Mouse (Mus musculus) R1 (cell line): ENCODE results near the gene Dhdh.
"Not testable (repeated sequence)": the region's sequence is repeated elsewhere in the genome, so short reads cannot be mapped to it uniquely, and the experiment has no call there.

Experiments used
- DNase-seq: peaks from one replicate; pipeline ENCODE4 v3.0.0-alpha.2; 2018; ENCODE audit warnings: low read depth, low spot score

Dhdh gene

DNA sequence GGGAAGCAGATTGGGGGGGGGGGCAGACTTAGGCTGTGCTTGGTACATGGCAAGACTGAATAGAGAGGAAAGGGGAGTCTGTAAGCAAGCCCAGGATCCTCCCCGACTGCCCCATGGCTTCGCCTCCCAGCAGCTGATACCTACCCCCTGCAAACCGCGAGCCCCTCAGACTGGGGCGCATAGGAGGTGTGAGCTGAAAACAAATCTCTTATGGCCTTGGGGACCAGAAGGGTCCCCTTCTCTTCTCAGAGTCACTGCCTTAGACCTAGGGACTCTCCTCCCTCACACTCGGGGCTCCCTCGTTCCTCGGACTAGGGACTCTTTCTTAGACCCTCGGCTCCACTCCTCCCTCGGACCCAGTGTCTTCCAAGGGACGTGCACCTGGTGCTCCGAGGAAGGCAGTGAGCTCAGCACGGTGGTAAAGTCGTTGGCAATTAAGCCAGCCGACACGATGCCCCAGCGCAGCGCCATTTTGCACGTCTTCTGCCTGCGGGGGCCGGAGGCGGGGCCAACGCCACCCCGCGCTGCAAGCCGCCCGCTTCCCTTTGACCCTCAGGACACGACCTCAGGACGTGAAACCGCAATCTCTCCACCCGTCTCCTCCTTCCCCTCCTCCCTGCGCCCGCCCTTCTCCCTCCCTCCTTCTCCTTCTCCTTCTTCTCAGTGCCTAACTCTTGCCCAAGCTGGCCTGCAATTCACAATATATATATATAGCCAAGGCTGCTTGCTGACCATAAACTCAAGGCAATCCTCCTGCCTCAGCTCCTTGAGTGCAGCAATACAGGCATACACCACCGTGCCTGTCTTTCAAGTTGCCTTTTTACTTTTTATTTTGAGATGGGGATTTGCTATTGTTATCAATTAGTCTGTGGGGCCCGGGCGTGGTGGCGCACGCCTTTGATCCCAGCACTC, at the start of gene Dhdh:
Gene Dhdh (minus strand): TSS at position 513 of the 912 bp plus-strand sequence.
- peak; percentile 76 for DNase-seq

DNA sequence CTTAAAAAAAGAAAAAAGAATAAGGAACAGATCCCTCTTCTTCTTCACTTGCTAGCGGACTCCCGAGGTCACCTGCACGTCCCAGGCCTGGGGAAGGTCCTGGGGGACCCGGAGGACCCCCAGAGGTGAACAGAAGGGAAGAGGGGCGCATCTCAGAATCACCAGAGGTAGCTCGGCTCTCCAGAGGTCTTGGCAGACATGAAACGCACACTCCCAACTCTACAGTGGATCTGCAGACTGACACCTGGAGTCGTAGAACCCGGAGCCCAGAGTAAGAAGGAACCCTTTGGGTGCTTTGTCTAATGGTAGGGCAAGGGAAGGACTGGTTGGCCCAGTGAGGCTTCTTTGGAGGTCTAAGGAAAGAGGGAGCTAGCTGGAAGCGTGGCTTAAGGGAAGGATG, 49.0 kb upstream of the Dhdh start:
- DNase-seq: no peak

DNA sequence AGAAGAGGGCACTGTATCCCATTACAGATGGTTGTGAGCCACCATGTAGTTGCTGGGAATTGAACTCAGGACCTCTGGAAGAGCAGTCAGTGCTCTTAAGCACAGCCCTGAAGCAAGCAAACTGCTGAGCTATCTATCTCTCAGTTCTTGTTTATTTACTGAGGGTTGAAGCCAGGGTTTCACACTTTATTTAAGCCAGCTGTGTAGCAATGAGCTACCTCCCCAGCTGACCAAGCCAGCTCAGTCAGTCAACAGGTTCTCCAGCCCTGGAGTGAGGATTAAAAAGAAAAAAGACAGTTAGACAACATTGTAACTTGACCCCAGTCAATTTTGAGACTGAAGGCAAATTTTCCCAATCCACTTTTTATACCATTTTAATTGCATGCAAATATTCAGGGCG, 47.1 kb upstream of the Dhdh start:
- no peak for DNase-seq

DNA sequence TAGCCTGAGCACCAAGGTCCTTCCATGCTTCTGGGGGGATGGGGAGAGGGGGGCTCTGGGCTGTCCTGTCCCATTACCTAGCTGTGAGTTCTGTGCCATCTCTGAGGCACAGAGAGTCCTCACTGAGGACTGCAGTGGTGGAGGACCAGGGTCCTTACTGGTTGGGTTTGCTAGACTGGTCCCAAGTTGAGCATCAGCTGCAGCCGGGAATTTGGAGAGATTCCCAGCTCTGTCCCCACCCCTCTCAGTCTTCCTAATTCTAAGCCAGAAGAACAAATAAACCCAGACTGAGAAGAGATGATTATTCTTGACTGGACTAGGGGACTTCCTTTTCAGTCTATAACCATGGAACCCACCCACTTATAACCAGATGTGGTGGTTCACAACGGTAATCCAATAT, 42.0 kb upstream of the Dhdh start:
- DNase-seq: no peak

DNA sequence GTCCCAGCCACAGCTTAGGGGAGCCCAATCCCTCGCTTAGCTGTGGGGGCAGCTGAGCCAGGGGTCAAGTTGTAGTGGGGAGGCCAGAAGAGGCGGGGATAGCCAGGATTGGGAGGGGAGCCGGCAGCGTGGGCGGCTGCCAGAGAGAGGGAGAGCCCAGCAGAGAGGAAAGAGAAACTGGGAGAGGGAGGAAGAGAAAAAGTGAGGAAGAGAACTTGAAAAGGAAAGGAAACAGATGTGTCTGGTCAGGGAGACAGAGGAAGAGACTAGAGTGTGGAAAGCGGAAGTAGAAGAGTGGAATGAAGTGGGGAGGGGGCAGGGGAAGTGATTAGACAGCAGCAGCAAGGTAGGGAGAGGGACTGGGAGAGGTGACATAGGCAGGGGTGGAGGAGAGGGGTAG, 40.9 kb upstream of the Dhdh start:
- no peak for DNase-seq

DNA sequence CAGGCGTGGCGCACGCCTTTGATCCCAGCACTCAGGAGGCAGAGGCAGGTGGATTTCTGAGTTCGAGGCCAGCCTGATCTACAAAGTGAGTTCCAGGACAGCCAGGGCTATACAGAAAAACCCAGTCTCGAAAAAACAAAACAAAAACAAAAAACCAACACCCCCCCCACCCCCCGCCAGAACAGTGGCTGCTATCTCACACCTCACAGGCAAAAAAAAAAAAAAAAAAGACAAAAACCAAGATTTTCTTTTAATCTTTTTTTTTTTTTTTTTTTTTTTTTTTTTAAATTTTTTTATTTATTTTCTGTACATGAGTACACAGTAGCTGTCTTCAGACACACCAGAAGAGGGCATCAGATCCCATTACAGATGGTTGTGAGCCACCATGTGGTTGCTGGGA, 38.6 kb upstream of the Dhdh start:
- DNase-seq: not testable (repeated sequence)

DNA sequence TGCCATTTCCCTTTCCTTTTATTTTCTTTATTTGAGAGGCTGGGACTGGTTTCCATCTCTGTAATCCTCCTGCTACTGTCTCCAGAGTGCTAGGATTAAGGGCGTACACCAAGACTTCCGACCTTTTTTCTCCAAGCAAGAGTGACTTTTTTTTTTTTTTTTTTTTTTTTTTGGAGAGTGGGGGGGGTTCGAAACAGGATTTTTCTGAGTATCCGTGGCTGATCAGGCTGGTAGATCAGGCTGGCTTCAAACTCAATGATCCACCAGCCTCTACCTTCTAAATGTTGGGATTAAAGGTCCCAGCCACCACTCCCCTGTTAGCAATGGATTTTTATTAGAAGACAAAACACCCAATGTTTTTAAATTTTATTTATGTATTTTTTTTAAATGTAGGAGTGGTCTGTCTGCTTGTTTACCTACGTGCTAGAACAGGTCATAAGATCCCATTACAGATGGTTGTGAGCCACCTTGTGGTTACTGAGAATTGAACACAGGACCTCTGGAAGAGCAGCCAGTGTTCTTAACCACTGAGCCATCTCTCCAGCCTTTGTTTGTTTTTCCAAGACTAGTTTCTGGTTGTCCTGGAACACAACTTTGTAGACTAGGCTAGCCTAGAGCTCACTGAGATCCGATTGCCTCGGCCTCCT, 38.0 kb upstream of the Dhdh start:
- DNase-seq: peak; percentile 74

DNA sequence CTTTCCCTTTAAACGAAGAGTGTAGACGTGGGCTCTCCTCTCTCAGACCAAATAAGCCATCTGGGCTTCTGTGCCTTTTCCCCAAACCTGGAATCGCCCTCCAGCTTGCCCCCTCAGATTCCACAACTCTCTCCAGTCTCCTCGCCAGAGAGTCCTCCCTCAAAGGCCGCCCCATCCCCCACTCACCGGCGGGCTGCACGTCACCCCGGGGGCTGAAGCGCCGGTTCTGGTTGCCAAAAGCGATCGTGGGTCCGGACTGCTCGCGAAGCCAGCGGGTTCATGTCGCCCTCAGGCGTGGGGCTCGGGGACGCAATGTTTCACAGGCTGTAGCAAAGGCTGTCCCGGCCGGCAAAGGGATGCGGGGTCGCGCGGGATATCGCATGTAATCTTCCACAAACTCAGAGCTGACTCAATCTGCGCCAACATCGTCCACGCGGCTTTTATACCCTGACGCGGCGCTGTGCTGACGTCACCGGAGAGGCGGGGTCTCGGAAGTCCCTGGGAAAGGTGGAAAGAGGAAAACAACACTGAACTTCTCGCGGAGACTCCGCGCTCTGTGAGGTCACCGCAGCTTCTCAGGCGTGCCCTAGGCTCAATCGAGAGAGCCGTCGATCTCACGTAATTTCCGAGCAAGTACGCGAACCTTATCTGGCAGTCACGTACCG, 37.3 kb upstream of the Dhdh start, which contains the start of the genes Ppp1r15a and Plekha4:
Gene Ppp1r15a (minus strand): TSS at position 460 of the 665 bp plus-strand sequence.
Gene Plekha4 (plus strand): TSS at position 522 of the 665 bp plus-strand sequence.
- DNase-seq: peak; percentile 98

DNA sequence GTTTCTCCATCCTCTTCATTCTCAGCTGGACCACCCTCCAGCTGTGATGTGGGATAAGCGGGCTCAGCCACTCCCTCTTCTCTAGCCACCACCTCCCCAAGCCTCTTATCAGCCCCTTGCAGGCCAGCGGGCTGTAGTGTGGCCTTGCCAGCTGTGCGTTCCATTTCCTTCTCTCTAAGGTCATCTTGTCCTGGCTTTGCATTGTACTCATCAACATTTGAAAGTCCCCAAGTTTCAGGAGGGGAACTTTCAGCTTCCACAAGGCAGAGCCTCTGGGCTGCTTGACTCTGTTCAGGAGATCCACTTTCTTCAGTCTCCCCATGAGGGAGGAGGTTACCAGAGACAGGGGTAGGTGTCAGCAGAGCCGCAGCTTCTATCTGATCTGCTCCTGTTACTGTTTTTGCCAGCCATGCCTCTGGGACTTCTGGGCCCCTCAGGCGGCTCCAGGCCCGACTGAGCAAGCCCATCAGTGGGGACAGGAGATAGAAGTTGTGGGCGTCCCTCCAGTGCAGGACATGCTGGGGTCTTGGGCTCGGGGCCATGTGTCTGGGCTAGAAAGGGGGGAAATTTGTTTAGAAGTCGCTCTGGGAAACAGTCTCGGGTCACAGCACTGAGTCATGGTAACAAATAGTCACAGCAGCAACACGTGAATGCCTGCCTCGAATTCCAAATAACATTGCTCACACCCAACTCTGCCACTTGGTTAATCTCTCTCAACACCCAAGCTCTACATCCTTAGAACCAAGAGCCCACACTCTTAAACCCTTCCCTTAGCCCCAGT, 36.4 kb upstream of the Dhdh start:
- DNase-seq: peak; percentile 47

DNA sequence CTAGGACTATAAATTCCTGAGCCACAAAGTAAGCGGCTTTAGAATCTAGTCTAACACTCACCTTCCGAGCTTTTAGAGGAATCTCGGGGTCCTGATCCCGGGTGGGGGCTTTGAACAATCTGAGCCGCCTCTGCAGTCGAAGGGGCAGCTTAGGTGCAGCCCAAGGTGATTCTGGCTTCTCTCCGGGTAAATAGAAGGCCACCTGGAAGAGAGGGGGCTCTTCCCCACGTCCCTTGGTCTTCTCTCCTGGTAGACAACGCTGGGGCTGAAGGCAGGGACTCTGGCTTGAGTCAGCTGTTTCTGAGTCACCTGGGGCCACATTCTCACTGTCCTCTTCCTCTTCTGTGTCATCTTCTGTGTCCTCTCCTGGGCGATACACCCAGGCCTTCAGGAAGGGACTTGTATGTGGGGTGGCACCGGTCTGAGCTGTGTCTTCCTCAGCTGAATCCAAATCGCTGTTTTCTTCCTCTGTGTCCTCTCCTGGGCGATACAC, 35.1 kb upstream of the Dhdh start:
- no peak for DNase-seq

DNA sequence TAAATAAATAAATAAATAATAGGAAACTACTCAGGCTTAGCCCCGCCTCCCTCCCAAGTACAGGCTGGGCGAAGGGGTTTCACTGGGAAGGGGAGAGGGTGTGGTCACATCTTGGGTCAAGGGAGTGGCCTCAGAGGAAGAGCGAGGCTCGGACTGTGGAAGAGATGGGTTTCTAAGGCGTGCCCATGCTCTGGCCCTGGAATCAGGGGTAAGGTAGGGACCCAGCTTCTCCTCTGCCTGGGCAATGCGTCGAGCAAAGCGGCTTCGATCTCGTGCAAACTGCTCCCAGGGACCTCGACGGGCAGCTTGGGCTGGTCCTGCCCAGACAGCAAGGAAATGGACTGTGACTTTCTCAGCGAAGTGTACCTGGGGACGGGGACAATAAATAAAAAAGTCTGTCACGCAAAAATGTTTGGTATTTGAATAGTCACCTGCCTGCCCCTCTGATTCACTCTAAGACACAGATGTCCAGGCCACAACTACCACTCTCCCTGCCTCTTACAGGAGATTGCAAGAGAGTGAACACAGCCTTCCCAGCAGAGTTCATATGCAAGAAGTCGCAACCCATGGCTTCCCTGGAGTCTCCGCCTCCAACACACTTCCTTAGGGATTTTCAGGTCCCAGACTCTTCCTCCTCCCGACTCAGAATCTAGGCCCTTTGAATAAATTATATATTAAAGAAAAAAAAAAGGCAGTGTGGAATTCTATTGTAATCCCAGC, 34.5 kb upstream of the Dhdh start:
- DNase-seq: peak; percentile 77

DNA sequence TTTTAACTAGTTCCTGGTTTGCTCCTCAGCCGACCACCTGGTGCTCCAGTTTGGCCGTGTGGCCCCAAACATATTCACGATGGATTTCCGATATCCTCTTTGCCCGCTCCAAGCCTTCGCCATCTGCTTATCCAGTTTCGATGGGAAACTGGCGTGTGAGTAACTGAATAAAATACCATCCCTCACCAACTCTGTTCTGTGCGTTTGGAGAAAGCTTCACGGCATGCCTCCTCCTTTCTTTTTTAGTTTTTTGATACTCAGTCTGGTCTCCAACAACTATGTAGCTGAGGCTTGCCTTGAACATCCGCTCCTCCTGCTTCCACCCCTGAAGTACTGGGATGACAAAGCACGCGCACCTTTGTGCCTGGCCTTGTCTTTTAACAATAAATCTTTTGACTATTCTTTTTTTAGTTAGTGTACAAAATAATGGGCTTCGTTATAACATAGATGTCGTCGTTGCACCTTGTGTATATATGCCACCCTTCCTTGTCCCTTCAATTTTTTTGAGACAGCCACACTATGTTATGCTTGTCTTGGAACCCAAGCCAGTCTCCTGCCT, 33.7 kb upstream of the Dhdh start:
- no peak for DNase-seq

DNA sequence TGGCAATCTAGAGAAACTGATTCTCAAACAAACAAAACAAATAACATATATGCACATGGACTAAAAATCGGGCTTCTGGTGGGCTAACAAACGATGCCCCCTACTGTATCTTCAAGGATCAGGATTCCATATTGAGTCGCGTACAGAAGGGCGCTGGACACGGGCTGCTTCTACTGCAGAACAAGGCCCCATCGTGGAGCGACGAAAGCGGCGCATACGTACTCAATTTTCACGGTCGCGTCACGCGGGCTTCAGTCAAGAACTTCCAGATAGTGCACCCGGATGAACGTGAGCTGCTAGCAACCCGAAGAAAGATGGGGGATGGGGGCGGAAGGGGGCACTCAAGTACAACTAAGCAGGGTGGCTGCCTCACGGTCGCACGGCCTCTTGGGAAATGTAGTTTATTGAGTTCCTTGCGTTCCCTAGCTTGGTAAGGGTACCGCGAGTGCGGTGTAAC, 33.2 kb upstream of the Dhdh start:
- peak; percentile 94 for DNase-seq

DNA sequence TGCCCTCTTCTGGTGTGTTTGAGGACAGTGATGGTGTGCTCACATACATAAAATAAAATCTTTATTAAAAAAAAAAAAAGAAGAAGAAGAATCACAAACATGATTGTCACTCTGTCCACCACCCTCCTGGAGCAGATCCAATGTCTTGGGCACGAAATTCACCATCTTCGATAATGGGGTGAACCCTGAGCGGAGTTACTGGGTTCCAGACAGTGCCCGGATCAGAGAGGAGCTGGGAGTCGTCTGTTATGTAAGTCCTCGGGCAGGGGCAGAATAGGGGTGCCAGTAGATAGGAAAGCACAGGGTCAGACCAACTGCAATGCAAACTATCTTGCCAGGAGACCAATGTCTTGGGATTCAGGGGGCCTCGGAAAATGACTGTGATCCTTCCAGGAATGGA, 32.0 kb upstream of the Dhdh start:
- no peak for DNase-seq

DNA sequence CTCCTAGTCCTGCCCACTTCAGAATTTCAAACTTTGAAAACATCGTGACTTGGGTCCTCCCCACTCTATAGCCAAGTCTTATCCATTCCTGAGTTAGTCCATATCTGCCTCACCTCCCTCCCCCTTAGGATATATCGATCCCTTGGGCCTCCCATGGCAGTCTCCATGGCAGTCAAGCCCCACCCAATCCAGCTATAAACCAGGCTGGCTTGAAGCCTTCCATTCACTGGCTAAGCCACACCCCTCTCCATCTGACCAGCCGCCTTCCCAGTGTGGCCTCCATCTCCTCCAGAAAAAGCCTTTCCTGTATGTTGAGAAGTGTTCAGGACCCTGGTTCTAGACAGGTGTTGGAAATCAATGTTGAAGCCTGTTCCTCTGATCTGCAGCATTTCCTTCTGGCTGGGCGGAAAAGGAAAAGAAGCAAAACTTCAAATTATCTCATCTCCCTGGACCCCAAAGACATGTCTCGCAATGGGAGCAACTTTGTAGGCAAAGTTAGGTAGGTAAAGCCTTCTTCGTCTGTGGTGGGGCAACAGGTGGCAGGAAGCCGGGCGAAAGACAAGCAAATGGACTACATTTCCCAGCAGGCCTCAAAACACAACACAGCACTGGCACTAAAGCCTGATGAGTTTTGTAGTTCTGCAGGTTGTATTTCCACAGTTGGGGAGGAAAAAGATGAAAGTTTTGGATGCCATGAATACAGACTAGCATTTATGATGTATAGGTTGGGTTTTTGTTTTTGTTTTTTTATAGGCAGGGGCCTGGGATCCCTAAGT, 30.9 kb upstream of the Dhdh start:
- peak; percentile 61 for DNase-seq

DNA sequence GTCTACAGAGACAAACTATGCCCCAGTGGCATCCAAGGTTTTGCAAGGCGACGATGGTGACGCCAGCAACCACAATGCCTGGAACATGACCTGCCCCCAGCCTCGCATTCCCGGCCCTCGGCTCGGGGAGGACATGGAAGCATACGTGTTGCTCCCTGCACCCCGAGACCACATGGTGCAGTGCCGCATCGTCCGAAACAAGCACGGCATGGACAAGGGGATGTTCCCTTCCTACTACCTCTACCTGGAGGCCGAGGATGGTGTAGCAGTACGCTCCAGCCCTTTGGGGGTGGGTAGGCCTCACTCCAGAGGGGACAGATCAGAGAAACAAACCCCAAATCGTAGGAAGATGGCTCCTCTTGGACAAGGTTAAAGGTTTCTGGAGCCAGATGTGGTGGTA, 30.0 kb upstream of the Dhdh start:
- DNase-seq: no peak

DNA sequence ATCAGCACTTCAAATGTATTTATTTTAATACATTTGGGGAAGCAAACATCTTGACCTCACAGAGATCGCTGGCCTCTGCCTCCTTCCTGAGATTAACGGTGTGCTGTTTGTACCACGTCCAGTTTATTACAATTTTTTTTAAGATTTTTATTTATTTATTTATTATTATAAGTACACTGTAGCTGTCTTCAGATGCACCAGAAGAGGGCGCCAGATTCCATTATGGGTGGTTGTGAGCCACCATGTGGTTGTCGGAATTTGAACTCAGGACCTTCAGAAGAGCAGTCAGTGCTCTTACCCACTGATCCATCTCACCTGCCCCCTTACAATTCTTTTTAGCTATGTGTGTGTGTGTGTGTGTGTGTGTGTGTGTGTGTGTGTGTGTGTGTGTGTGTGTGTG, 28.2 kb upstream of the Dhdh start:
- DNase-seq: not testable (repeated sequence)

DNA sequence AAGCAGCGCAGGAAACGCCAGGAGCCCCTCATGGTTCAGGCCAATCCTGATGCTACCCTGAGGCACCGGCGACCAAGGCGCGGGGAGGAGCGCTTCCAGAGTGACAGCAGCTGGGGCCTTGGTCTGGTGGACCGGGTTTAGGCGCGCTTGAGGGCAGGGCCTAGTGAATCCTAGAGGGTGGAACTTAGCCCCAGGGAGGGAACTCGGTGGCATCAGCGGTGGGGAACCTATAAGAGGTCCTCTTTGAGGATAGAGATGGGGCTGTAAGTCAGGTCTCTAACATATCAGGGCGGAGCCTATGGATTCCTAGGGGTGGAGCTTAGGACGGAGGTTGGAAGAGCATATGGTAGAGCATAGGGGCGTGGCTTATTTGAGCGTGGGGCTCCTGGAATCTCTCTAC, 26.8 kb upstream of the Dhdh start:
- DNase-seq: peak; percentile 97

DNA sequence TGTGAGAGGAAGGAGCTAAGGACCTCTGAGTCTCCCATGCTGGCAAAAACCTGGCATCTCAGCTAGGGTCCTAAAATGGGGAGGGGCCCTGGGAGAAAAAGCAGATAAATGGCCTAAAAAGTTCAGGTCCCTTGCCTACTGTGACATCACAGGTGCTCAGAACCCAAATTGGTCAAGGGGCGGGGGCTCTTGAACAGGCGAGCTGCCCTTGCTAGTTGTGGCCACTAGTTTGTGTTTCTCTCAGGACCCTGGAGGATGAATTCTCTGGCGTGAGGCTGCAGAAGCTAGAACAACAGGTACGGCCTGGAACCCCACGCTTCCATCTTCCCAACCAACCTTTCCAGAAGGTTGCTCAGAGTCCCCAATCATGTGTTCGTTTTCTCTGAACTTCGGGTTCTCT, 25.8 kb upstream of the Dhdh start:
- DNase-seq: peak; percentile 81
